Mouse (Mus musculus): ENCODE results near the gene Dgcr2.

- no peak for TF ChIP-seq CTCF (IDR thresholded peaks at IDR 0.05; ENCODE audit: low read depth, low read length)
- TF ChIP-seq POLR2A (IDR thresholded peaks at IDR 0.05; ENCODE audit: borderline replicate concordance, low read depth, low read length): no peak
These were observed 5.8 kb downstream of the Dgcr2 start for GRCm38 (mm10) chr16:17892606-17893005.

Data from bone marrow macrophage, adult 2 months (primary cell).